Mouse (Mus musculus) kidney, postnatal 0 days (tissue): ENCODE measurements around the gene Ctsf. TPM values are rescaled to one million over a fixed set of nuclear protein-coding genes. Genes with fewer than 3 reads are reported as not detected.
A peak's percentile ranks its signal among the peaks of the same experiment; 100 is the strongest.
"Not testable (repeated sequence)": the region's sequence is repeated elsewhere in the genome, so short reads cannot be mapped to it uniquely, and the experiment has no call there.

Experiments used
- ATAC-seq: fragments of 200-750 bp; cut with Nextera tagmentation; replicated peaks from 2 replicates; pipeline ENCODE4 v1.8.0; 2017; ENCODE audit warnings: low read depth, moderate number of reproducible peaks, moderate TSS enrichment, moderate library complexity; ENCODE audit not compliant: low FRiP score
- DNase-seq: peaks from one replicate; pipeline ENCODE4 v3.0.0-alpha.2; 2016; ENCODE audit warnings: low spot score
- H3K27ac ChIP-seq: fragments of 300-500 bp; sonication (generic); 2 replicates; pipeline ENCODE4 v1.5.1; 2014; ENCODE audit warnings: mild to moderate bottlenecking
- H3K27me3 ChIP-seq: fragments of 300-500 bp; sonication (generic); 2 replicates; pipeline ENCODE4 v1.6.1; 2014; ENCODE audit warnings: low read length, mixed read lengths; ENCODE audit not compliant: insufficient read depth
- H3K36me3 ChIP-seq: fragments of 300-500 bp; sonication (generic); 2 replicates; pipeline ENCODE4 v1.6.1; 2014; ENCODE audit warnings: low read length, mixed read lengths; ENCODE audit not compliant: insufficient read depth
- H3K4me1 ChIP-seq: fragments of 300-500 bp; sonication (generic); replicated peaks from 2 replicates; pipeline ENCODE4 v1.6.1; 2014; ENCODE audit warnings: antibody characterized with exemption, low read length, mixed read lengths; ENCODE audit not compliant: insufficient read depth
- H3K4me2 ChIP-seq: fragments of 300-500 bp; sonication (generic); 2 replicates; pipeline ENCODE4 v1.6.1; 2014; ENCODE audit warnings: mild to moderate bottlenecking, low read length, moderate library complexity, mixed read lengths
- H3K4me3 ChIP-seq: fragments of 300-500 bp; sonication (generic); replicated peaks from 2 replicates; pipeline ENCODE4 v1.5.1; 2014; ENCODE audit warnings: low read depth, low read length
- H3K9ac ChIP-seq: fragments of 300-500 bp; sonication (generic); 2 replicates; pipeline ENCODE4 v1.6.1; 2014; ENCODE audit warnings: low read depth, low read length
- H3K9me3 ChIP-seq: fragments of 300-500 bp; sonication (generic); replicated peaks from 2 replicates; pipeline ENCODE4 v1.6.1; 2016; ENCODE audit warnings: low read length, inconsistent platforms, mixed read lengths
- CTCF ChIP-seq: IDR thresholded peaks from 2 replicates; pipeline ENCODE4 v1.5.1; 2016; ENCODE audit warnings: antibody characterized with exemption, low read depth, mild to moderate bottlenecking, moderate library complexity
- WGBS: fragments of 180-500 bp; shearing (Covaris S2); extraction: QIAGEN DNeasy Blood & Tissue Kit; methylation state at CpG from one replicate; pipeline ENCODE4 v1.1.7; 2014; 5-methylcytosine and 5-hydroxymethylcytosine counted together
- polyA plus RNA-seq: library from polyadenylated mRNA; unstranded; fragments of >200 nt; fragmentation: Nextera tagmentation; extraction: Ambion mirVana; gene quantifications from 2 replicates; pipeline ENCODE4 v1.2.1, GENCODE M21; 2015

Gene Ctsf
- polyA plus RNA-seq, 1 experiment from 2014 or later, result 79.8 TPM

GRCm38 (mm10) chr19:4812334-4812949 lies 42.5 kb upstream of the Ctsf start:
- peak; percentile 36; the same call in 1 of the 2 replicates for TF ChIP-seq CTCF
- Histone ChIP-seq H3K27ac (peak overlapping the region; percentile 96), H3K4me3 (peak overlapping the region; percentile 60), H3K4me2 (peak overlapping the region; percentile 91), H3K4me1 (peaks cover 10% of the 10 kb centered on the region; the same call in 1 of the 2 replicates), H3K9ac (peak overlapping the region; percentile 83)
- not testable (repeated sequence) for H3K9me3 ChIP-seq, DNase-seq, ATAC-seq, H3K36me3 ChIP-seq, H3K27me3 ChIP-seq
- WGBS, result 76% methylated on average over 8 of the region's 8 CpGs

GRCm38 (mm10) chr19:4813015-4813414 lies 41.9 kb upstream of the Ctsf start:
- DNase-seq (no peak), ATAC-seq (no peak)
- Histone ChIP-seq H3K4me3 (no peak overlapping the region), H3K9me3 (no peaks in the 10 kb centered on the region), H3K27me3 (no peaks in the 10 kb centered on the region), H3K4me2 (no peak overlapping the region), H3K9ac (no peak overlapping the region), H3K4me1 (peaks cover 10% of the 10 kb centered on the region; the same call in 1 of the 2 replicates), H3K36me3 (no peaks in the 10 kb centered on the region), H3K27ac (no peak overlapping the region)
- peak; percentile 52 for TF ChIP-seq CTCF
- WGBS, result 87% methylated on average over 6 of the region's 6 CpGs

- Histone ChIP-seq H3K9me3 (no peaks in the 10 kb centered on the region), H3K27ac (no peak overlapping the region), H3K4me2 (no peak overlapping the region), H3K4me3 (no peak overlapping the region), H3K27me3 (no peaks in the 10 kb centered on the region), H3K9ac (no peak overlapping the region), H3K4me1 (no peaks in the 10 kb centered on the region), H3K36me3 (no peaks in the 10 kb centered on the region)
- WGBS, result 40% methylated on average over 1 of the region's 1 CpGs
- DNase-seq (no peak), ATAC-seq (0 out of 2 replicates have a peak, but pooled peaks have one; percentile 34)
- TF ChIP-seq CTCF, result no peak
These were observed 37.6 kb upstream of the Ctsf start for GRCm38 (mm10) chr19:4817182-4817835.

GRCm38 (mm10) chr19:4820678-4821303 lies 34.1 kb upstream of the Ctsf start:
- peak; percentile 54 for TF ChIP-seq CTCF
- no peak overlapping the region for H3K4me2 ChIP-seq
- DNase-seq, result peak; percentile 62
- H3K9me3 ChIP-seq, result no peaks in the 10 kb centered on the region
- peaks cover 9% of the 10 kb centered on the region; the same call in 1 of the 2 replicates for H3K36me3 ChIP-seq
- no peaks in the 10 kb centered on the region for H3K27me3 ChIP-seq
- H3K4me3 ChIP-seq, result no peak overlapping the region
- ATAC-seq, result peak; percentile 95
- no peaks in the 10 kb centered on the region for H3K4me1 ChIP-seq
- WGBS, result 52% methylated on average over 5 of the region's 5 CpGs
- no peak overlapping the region for H3K9ac ChIP-seq
- peak overlapping the region; percentile 66 for H3K27ac ChIP-seq

GRCm38 (mm10) chr19:4828444-4829114 lies 26.4 kb upstream of the Ctsf start:
- no peak overlapping the region for H3K9ac ChIP-seq
- 39% methylated on average over 16 of the region's 16 CpGs for WGBS
- ATAC-seq (no peak), DNase-seq (peak; percentile 47)
- H3K9me3 ChIP-seq, result no peaks in the 10 kb centered on the region
- no peak overlapping the region for H3K4me3 ChIP-seq
- no peak overlapping the region for H3K4me2 ChIP-seq
- TF ChIP-seq CTCF, result no peak
- H3K27me3 ChIP-seq, result no peaks in the 10 kb centered on the region
- no peak overlapping the region for H3K27ac ChIP-seq
- no peaks in the 10 kb centered on the region for H3K4me1 ChIP-seq
- peaks cover 10% of the 10 kb centered on the region; the same call in 1 of the 2 replicates for H3K36me3 ChIP-seq

GRCm38 (mm10) chr19:4829156-4829555 lies 25.8 kb upstream of the Ctsf start:
- ATAC-seq (no peak), DNase-seq (no peak)
- Histone ChIP-seq H3K4me1 (no peaks in the 10 kb centered on the region), H3K9me3 (no peaks in the 10 kb centered on the region), H3K27ac (no peak overlapping the region), H3K27me3 (no peaks in the 10 kb centered on the region), H3K4me2 (no peak overlapping the region), H3K36me3 (peaks cover 12% of the 10 kb centered on the region; the same call in 1 of the 2 replicates), H3K4me3 (no peak overlapping the region), H3K9ac (no peak overlapping the region)
- 60% methylated on average over 7 of the region's 7 CpGs for WGBS
- TF ChIP-seq CTCF, result no peak
